Mouse (Mus musculus) ES-Bruce4 (cell line): ENCODE data around the gene 1700123O20Rik. TPM values are rescaled to one million over a fixed set of nuclear protein-coding genes. Genes with fewer than 3 reads are reported as not detected.

Source experiments
- H3K27ac ChIP-seq: 2 replicates; pipeline ENCODE4 v1.5.1; 2012; ENCODE audit warnings: low read length, inconsistent platforms; ENCODE audit not compliant: insufficient read depth
- H3K27me3 ChIP-seq: 2 replicates; pipeline ENCODE4 v1.6.1; 2012; ENCODE audit warnings: mild to moderate bottlenecking, low read length, inconsistent platforms; ENCODE audit not compliant: control insufficient read depth, poor library complexity, insufficient read depth, severe bottlenecking
- H3K36me3 ChIP-seq: 2 replicates; pipeline ENCODE4 v1.6.1; 2012; ENCODE audit warnings: inconsistent platforms, mild to moderate bottlenecking, low read length, moderate library complexity; ENCODE audit not compliant: control insufficient read depth, poor library complexity, insufficient read depth, severe bottlenecking
- H3K4me1 ChIP-seq: one replicate; pipeline ENCODE4 v1.8.1; 2011; ENCODE audit warnings: low read length; ENCODE audit not compliant: control insufficient read depth, insufficient read depth
- H3K4me3 ChIP-seq: 2 replicates; pipeline ENCODE4 v1.5.1; 2011; ENCODE audit warnings: low read depth, mild to moderate bottlenecking, low read length
- H3K9ac ChIP-seq: 2 replicates; pipeline ENCODE4 v1.6.1; 2012; ENCODE audit warnings: low read depth, mild to moderate bottlenecking, inconsistent platforms; ENCODE audit not compliant: poor library complexity, severe bottlenecking
- H3K9me3 ChIP-seq: replicated peaks from 2 replicates; pipeline ENCODE4 v1.6.1; 2012; ENCODE audit warnings: mild to moderate bottlenecking, low read length, inconsistent platforms; ENCODE audit not compliant: control insufficient read depth, poor library complexity, insufficient read depth, severe bottlenecking
- CTCF ChIP-seq: IDR thresholded peaks from one replicate; pipeline ENCODE4 v1.8.1; 2011; ENCODE audit warnings: low read depth, low read length
- EP300 ChIP-seq: IDR thresholded peaks from 2 replicates; pipeline ENCODE4 v1.6.1; 2011; ENCODE audit warnings: low read depth, low read length; ENCODE audit not compliant: insufficient read depth
- POLR2A ChIP-seq: IDR thresholded peaks from one replicate; pipeline ENCODE4 v1.8.1; 2011; ENCODE audit warnings: low read length; ENCODE audit not compliant: insufficient read depth
- polyA plus RNA-seq: library from polyadenylated mRNA; stranded (reverse); fragments of >200 nt; gene quantifications from 2 replicates; pipeline ENCODE4 v1.2.4, GENCODE M21; 2011; ENCODE audit warnings: low read depth; ENCODE audit not compliant: missing spikeins, insufficient read depth, insufficient read length

1700123O20Rik gene
- polyA plus RNA-seq, 1 experiment: 25.9 TPM

DNA sequence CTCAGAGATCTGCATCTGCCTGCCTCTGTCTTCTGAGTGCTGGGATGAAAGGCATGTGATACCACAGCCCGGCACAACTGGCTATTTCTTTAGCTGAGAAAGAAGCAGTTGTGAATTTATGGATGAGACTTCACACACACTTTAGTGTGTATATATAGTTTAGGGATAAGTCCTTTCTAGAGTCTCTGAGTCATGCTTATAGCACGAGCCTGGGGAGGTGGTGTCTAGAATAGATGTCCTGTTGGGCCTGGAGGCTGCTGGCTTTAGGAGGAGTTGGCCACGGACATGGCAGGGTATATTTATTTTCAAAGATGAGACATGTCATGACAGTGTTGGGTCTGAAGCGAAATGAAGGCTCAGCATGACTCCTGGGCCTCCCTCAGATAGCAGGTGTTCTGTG is 48.0 kb downstream of the 1700123O20Rik start:
- TF ChIP-seq EP300: no peak
- no peak for TF ChIP-seq CTCF
- no peak for TF ChIP-seq POLR2A
- no peak overlapping the region for H3K9ac ChIP-seq

GRCm38 (mm10) chr14:54735221-54735620 is 49.2 kb downstream of the 1700123O20Rik start:
- H3K9ac ChIP-seq: no peak overlapping the region
- TF ChIP-seq EP300 (no peak), POLR2A (no peak), CTCF (no peak)
- no peaks in the 10 kb centered on the region; the same call in 1 of the 2 replicates for H3K9me3 ChIP-seq
- no peaks in the 10 kb centered on the region for H3K4me1 ChIP-seq
- no peaks in the 10 kb centered on the region for H3K36me3 ChIP-seq
- H3K27me3 ChIP-seq: no peaks in the 10 kb centered on the region
- H3K27ac ChIP-seq: no peak overlapping the region
- H3K4me3 ChIP-seq: no peak overlapping the region

More for the DNA sequence above, 48.0 kb downstream of the 1700123O20Rik start:
- Histone ChIP-seq H3K4me3 (no peak overlapping the region), H3K27ac (no peak overlapping the region), H3K4me1 (no peaks in the 10 kb centered on the region), H3K27me3 (no peaks in the 10 kb centered on the region), H3K9me3 (no peaks in the 10 kb centered on the region; the same call in 1 of the 2 replicates), H3K36me3 (no peaks in the 10 kb centered on the region)

DNA sequence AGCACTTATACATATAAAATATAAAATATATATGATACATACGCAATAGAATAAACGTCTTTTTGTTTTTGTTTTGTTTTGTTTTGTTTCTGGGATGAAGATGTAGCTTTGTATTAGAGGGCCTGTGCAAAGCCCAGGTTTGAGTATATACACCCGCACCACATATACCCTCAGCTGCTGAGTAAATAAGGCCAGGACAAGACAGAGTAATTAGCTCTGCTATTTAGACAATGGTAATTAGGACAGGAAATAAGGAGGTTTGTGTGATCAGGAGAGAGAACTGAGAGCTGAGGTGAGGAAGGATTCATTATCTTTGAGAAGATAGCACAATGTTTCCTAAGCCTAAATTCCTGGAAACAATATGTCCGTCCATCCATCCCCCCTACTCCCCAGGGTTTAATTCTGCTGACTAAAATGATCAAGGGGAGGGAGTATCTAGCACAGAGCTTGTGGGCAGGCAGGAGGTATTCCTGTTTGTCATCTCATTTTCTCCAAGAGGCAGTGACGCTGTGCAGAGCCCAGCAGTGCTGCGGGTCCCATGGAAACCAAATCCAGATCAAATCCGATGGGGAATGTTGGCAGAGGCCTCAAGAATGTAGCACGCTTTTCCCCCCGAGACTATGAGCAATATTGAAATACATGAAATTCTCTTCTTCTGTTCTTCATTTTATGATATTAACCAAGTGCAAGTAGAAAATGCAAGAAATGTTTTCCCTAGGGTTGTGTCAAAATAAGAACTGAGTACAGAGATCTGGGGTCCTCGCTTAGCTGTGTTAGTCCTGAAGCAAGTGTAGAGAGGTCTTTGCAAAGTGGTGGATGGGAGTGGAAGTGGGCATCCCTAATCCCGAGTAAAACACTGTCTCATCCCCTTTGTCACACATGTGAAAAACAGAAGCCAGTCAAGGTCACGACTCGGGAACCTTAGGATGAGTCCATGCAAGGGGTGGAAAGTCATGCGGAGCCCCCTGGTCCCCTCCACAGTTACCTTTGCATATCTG is 50.8 kb downstream of the 1700123O20Rik start:
- H3K27ac ChIP-seq: no peak overlapping the region
- H3K4me1 ChIP-seq: no peaks in the 10 kb centered on the region
- H3K9ac ChIP-seq: no peak overlapping the region
- H3K4me3 ChIP-seq: no peak overlapping the region
- no peaks in the 10 kb centered on the region; the same call in 1 of the 2 replicates for H3K9me3 ChIP-seq
- TF ChIP-seq POLR2A (no peak), EP300 (no peak), CTCF (no peak)
- H3K36me3 ChIP-seq: no peaks in the 10 kb centered on the region
- H3K27me3 ChIP-seq: no peaks in the 10 kb centered on the region

DNA sequence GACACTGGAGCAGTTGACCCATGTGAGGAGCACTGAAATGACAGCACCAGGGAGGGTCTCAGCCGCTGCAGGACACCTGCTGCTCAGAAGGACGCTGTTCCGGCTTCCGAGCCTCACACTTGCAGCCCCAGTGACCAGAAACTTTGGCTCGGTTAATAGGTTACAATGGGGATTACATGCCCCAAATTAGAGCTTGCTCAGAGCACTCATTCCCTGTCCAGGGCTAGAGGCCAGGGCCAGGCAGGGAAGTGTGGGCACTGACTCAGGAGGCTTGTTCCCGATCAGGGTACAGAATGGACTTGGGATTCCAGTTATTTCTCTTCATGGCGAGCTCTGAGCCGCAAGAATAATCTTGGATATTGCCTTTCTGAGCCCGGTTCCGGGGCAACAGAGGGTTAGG is 51.6 kb downstream of the 1700123O20Rik start:
- TF ChIP-seq POLR2A: no peak
- no peak for TF ChIP-seq EP300
- no peak for TF ChIP-seq CTCF
- Histone ChIP-seq H3K36me3 (no peaks in the 10 kb centered on the region), H3K4me3 (no peak overlapping the region), H3K9ac (no peak overlapping the region), H3K27ac (no peak overlapping the region), H3K4me1 (no peaks in the 10 kb centered on the region), H3K27me3 (no peaks in the 10 kb centered on the region), H3K9me3 (no peaks in the 10 kb centered on the region; the same call in 1 of the 2 replicates)

Other genes with a start within 250 kb of the 1700123O20Rik start
- 22.9 and 25.8 TPM in 2 replicates for gene Lrp10, start 222.1 kb upstream of the 1700123O20Rik start, polyA plus RNA-seq
- 2.6 and 4.0 TPM in 2 replicates for gene Rem2, start 210.1 kb upstream of the 1700123O20Rik start, polyA plus RNA-seq
- 165 and 183 TPM in 2 replicates for gene Prmt5, start 168.7 kb upstream of the 1700123O20Rik start, polyA plus RNA-seq
- gene Haus4, start 131.6 kb upstream of the 1700123O20Rik start, polyA plus RNA-seq: 68.6 and 72.3 TPM in 2 replicates
- gene Ajuba, start 108.7 kb upstream of the 1700123O20Rik start, polyA plus RNA-seq: 112 TPM in 2 replicates
- 8.4 and 9.2 TPM in 2 replicates for gene 4931414P19Rik, start 80.2 kb upstream of the 1700123O20Rik start, polyA plus RNA-seq
- gene Psmb5, start 68.2 kb upstream of the 1700123O20Rik start, polyA plus RNA-seq: 206 and 225 TPM in 2 replicates
- gene Psmb11, start 64.8 kb upstream of the 1700123O20Rik start, polyA plus RNA-seq: 0.21 and 0.64 TPM in 2 replicates
- gene Gm17606, start 45.3 kb upstream of the 1700123O20Rik start, polyA plus RNA-seq: not detected in 2 replicates
- 6.0 and 6.4 TPM in 2 replicates for gene Cdh24, start 44.9 kb upstream of the 1700123O20Rik start, polyA plus RNA-seq
- gene Acin1, start 715 bp downstream of the 1700123O20Rik start, polyA plus RNA-seq: 299 and 323 TPM in 2 replicates
- gene Gm29776, start 12.6 kb downstream of the 1700123O20Rik start, polyA plus RNA-seq: 0.42 TPM in 1 of 2 replicates, not detected in the other
- gene Cebpe, start 26.0 kb downstream of the 1700123O20Rik start, polyA plus RNA-seq: not detected in 2 replicates
- gene Slc7a8, start 95.7 kb downstream of the 1700123O20Rik start, polyA plus RNA-seq: 2.0 and 2.3 TPM in 2 replicates
- 0.66 and 1.5 TPM in 2 replicates for gene Rnf212b, start 127.9 kb downstream of the 1700123O20Rik start, polyA plus RNA-seq
- gene Homez, start 184.7 kb downstream of the 1700123O20Rik start, polyA plus RNA-seq: 12.1 and 16.8 TPM in 2 replicates
- 4.2 and 6.3 TPM in 2 replicates for gene Ppp1r3e, start 191.3 kb downstream of the 1700123O20Rik start, polyA plus RNA-seq
- gene Bcl2l2, start 197.2 kb downstream of the 1700123O20Rik start, polyA plus RNA-seq: 25.0 and 26.8 TPM in 2 replicates
- gene Gm20521, start 197.2 kb downstream of the 1700123O20Rik start, polyA plus RNA-seq: not detected in 2 replicates
- gene Pabpn1, start 206.3 kb downstream of the 1700123O20Rik start, polyA plus RNA-seq: 317 and 318 TPM in 2 replicates
- gene Slc22a17, start 226.9 kb downstream of the 1700123O20Rik start, polyA plus RNA-seq: 25.9 and 29.0 TPM in 2 replicates
- gene Efs, start 239.9 kb downstream of the 1700123O20Rik start, polyA plus RNA-seq: 48.3 and 55.8 TPM in 2 replicates
- 1.5 TPM in 1 of 2 replicates, not detected in the other for gene Il25, start 246.5 kb downstream of the 1700123O20Rik start, polyA plus RNA-seq